Mouse (Mus musculus): Measurements from ENCODE around the gene Zbtb17. TPM values are rescaled to one million over a fixed set of nuclear protein-coding genes. Genes with fewer than 3 reads are reported as not detected.

The Zbtb17 gene
- polyA plus RNA-seq, 1 experiment from 2014 or later, result 31.8 TPM

DNA sequence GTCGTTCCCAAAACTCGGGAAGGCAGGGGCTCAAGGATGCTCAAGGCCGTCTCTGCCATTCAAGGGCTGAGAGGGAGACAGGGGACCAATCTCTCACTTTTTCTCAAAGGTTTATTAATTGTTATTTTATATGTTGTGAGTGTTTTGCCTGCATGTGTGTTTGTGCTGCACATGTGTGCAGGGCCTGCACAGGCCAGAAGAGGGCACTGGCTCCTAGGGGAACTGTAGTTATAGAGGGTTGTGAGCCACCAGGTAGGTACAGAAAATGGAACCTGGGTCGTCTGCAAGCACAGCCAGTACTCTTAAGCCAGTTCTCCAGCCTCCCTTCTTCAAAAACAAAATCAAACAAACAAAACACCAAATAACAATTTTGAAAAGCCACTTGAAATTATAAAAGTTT lies 44.2 kb downstream of the Zbtb17 start:
- Histone ChIP-seq H3K9ac (ENCODE audit: low read length) (no peak overlapping the region), H3K36me3 (ENCODE audit: control insufficient read depth, insufficient read depth, low read length) (peaks cover 36% of the 10 kb centered on the region), H3K27me3 (ENCODE audit: control insufficient read depth, insufficient read depth, low read length) (no peaks in the 10 kb centered on the region), H3K9me3 (replicated peaks; ENCODE audit: control insufficient read depth, low read length) (no peaks in the 10 kb centered on the region), H3K4me3 (replicated peaks; ENCODE audit: low read length) (no peak overlapping the region), H3K4me1 (ENCODE audit: control insufficient read depth, insufficient read depth, low read length) (no peaks in the 10 kb centered on the region), H3K4me2 (ENCODE audit: low read depth, low read length) (no peak overlapping the region), H3K27ac (ENCODE audit: low read length) (no peak overlapping the region)
- WGBS, result 88% methylated on average over 4 of the region's 4 CpGs
- ATAC-seq (ENCODE audit: insufficient read depth, low FRiP score), result no peak

DNA sequence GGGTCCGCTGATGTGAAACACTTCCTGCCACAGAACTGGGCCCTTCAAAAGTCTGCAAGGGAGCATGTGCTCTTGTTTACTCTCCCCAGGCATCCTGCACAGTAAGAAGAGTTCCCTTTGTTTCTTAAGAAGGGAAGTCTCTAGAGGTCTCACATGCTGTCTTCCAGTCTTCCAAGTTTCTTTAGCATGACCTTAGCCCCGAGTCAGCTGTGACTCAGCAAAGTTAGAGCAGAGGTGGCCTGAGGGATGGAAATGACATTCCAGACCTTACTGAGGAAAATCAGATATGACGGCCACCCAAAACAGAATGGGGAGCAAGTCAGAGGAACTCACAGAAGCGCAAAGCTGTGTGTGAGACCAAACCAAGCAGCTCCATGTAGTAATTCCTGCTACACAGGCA lies 56.2 kb downstream of the Zbtb17 start:
- H3K27ac ChIP-seq (ENCODE audit: low read length), result peak overlapping the region; percentile 70
- no peak for ATAC-seq (ENCODE audit: insufficient read depth, low FRiP score)
- no peaks in the 10 kb centered on the region for H3K27me3 ChIP-seq (ENCODE audit: control insufficient read depth, insufficient read depth, low read length)
- H3K9me3 ChIP-seq (replicated peaks; ENCODE audit: control insufficient read depth, low read length), result no peaks in the 10 kb centered on the region
- WGBS, result 66% methylated on average over 4 of the region's 4 CpGs
- H3K4me2 ChIP-seq (ENCODE audit: low read depth, low read length), result no peak overlapping the region
- peaks cover 20% of the 10 kb centered on the region for H3K4me1 ChIP-seq (ENCODE audit: control insufficient read depth, insufficient read depth, low read length)
- H3K9ac ChIP-seq (ENCODE audit: low read length), result peak overlapping the region; percentile 28; the same call in 1 of the 2 replicates
- no peak overlapping the region for H3K4me3 ChIP-seq (replicated peaks; ENCODE audit: low read length)
- no peaks in the 10 kb centered on the region for H3K36me3 ChIP-seq (ENCODE audit: control insufficient read depth, insufficient read depth, low read length)

DNA sequence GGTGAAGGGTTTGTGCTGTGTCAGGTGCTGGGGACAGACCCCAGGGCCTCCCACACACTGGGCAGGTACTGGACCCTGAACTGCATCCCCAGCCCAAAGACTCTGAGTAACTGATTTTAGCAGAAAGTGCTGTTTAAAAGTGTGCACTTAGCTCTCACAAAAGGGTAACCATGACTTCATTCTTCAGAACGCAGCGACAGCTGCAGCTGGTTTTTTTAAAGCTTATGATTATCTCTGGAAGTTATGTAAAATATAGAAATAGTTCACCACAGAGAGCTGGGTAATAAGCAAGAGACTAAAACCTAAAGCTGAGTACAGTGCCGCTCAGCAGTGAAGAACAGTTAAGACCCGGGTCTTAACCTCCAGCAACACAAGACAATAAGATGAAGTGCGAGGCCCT lies 56.6 kb downstream of the Zbtb17 start:
- Histone ChIP-seq H3K4me2 (ENCODE audit: low read depth, low read length) (no peak overlapping the region), H3K27me3 (ENCODE audit: control insufficient read depth, insufficient read depth, low read length) (no peaks in the 10 kb centered on the region), H3K4me1 (ENCODE audit: control insufficient read depth, insufficient read depth, low read length) (peaks cover 20% of the 10 kb centered on the region), H3K4me3 (replicated peaks; ENCODE audit: low read length) (no peak overlapping the region), H3K9me3 (replicated peaks; ENCODE audit: control insufficient read depth, low read length) (no peaks in the 10 kb centered on the region), H3K9ac (ENCODE audit: low read length) (peak overlapping the region; percentile 24; the same call in 1 of the 2 replicates), H3K27ac (ENCODE audit: low read length) (peak overlapping the region; percentile 70), H3K36me3 (ENCODE audit: control insufficient read depth, insufficient read depth, low read length) (no peaks in the 10 kb centered on the region)
- 41% methylated on average over 5 of the region's 5 CpGs for WGBS
- no peak for ATAC-seq (ENCODE audit: insufficient read depth, low FRiP score)

DNA sequence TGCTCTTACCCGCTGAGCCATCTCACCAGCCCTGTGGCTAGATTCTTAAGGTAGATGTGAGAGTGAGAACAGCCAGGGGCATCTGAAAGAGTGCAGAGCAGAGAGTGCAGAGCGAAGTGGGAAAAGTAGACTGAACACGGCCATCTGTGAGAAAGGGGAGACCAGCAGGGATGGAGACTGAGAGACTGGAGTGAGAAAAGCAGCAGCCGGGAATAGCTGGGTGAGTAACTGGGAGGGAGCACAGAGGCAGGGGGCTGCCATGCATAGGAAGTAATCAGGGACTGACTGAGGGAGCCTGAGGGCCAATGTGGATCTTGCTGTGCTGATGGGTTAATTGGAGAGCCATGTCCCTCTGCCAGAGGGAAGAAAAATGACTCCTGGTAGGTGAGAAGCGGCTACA lies 58.3 kb downstream of the Zbtb17 start:
- H3K9ac ChIP-seq (ENCODE audit: low read length), result no peak overlapping the region
- ATAC-seq (ENCODE audit: insufficient read depth, low FRiP score), result no peak
- H3K27ac ChIP-seq (ENCODE audit: low read length), result no peak overlapping the region

DNA sequence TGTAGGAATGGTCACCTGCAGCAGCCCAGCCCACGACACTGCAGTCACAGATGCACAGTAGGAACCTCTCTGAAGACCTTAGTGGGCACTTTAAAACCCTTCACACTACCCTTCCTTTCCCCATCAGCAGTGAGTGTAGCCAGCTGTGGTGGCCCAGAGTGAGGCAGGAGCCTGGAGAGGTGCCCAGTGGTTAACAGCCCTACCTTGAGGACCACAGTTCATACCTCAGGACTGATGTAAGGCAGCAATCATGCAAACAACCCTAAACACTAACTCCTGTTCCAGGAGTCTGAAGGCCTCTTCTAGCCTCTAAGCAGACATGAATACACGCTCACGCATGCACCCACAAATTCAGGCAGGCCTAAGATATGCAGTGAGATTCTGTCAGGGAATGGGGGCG lies 60.0 kb downstream of the Zbtb17 start:
- Histone ChIP-seq H3K27me3 (ENCODE audit: control insufficient read depth, insufficient read depth, low read length) (no peaks in the 10 kb centered on the region), H3K36me3 (ENCODE audit: control insufficient read depth, insufficient read depth, low read length) (no peaks in the 10 kb centered on the region), H3K4me1 (ENCODE audit: control insufficient read depth, insufficient read depth, low read length) (peaks cover 34% of the 10 kb centered on the region), H3K27ac (ENCODE audit: low read length) (no peak overlapping the region), H3K9ac (ENCODE audit: low read length) (no peak overlapping the region), H3K4me2 (ENCODE audit: low read depth, low read length) (no peak overlapping the region), H3K9me3 (replicated peaks; ENCODE audit: control insufficient read depth, low read length) (no peaks in the 10 kb centered on the region), H3K4me3 (replicated peaks; ENCODE audit: low read length) (no peak overlapping the region)
- WGBS, result 91% methylated on average over 4 of the region's 4 CpGs
- ATAC-seq (ENCODE audit: insufficient read depth, low FRiP score), result no peak

More for the DNA sequence above, 58.3 kb downstream of the Zbtb17 start:
- Histone ChIP-seq H3K36me3 (ENCODE audit: control insufficient read depth, insufficient read depth, low read length) (no peaks in the 10 kb centered on the region), H3K4me3 (replicated peaks; ENCODE audit: low read length) (no peak overlapping the region), H3K4me1 (ENCODE audit: control insufficient read depth, insufficient read depth, low read length) (peaks cover 34% of the 10 kb centered on the region), H3K4me2 (ENCODE audit: low read depth, low read length) (no peak overlapping the region), H3K9me3 (replicated peaks; ENCODE audit: control insufficient read depth, low read length) (no peaks in the 10 kb centered on the region), H3K27me3 (ENCODE audit: control insufficient read depth, insufficient read depth, low read length) (no peaks in the 10 kb centered on the region)
- 69% methylated on average over 5 of the region's 5 CpGs for WGBS

DNA sequence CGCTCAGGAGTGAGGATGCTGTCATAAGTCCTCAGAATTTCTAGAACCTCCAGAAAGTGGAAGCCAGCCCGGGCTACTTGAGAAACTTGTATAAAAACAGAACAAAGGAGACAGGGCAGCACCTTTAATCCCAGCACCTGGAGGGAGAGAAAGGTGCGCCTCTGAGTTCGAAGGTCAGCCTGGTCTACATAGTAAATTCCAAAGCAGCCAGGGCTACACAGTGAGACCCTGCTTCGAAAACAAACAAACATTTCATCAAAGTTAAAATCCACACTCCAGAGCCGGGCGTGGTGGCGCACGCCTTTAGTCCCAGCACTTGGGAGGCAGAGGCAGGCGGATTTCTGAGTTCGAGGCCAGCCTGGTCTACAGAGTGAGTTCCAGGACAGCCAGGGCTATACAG lies 61.4 kb downstream of the Zbtb17 start:
- no peak for ATAC-seq (ENCODE audit: insufficient read depth, low FRiP score)
- Histone ChIP-seq H3K27ac (ENCODE audit: low read length) (peak overlapping the region; percentile 90), H3K4me2 (ENCODE audit: low read depth, low read length) (no peak overlapping the region)

DNA sequence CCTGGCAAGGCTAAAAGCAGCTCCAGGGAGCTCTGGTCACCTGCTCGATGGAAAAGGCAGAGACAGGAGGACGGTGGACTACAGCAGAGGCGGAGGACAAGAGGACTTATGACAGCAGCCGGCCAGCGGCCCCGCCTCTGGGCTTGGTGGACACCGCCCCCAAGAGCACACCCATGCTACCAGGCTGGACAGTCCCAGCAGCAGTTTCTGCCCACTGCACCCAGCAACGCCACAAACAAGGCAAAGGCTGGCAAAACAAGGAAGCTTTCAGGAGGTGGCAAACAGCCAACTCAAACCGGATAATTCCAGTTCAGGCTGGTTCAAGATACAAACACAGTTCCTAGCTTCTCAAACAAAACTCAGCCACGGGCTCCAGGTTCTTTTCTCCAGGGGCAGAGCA lies 61.9 kb downstream of the Zbtb17 start:
- H3K4me2 ChIP-seq (ENCODE audit: low read depth, low read length), result peak overlapping the region; percentile 39; the same call in 1 of the 2 replicates

More for the DNA sequence above, 61.4 kb downstream of the Zbtb17 start:
- Histone ChIP-seq H3K9ac (ENCODE audit: low read length) (no peak overlapping the region), H3K27me3 (ENCODE audit: control insufficient read depth, insufficient read depth, low read length) (no peaks in the 10 kb centered on the region), H3K4me3 (replicated peaks; ENCODE audit: low read length) (no peak overlapping the region), H3K4me1 (ENCODE audit: control insufficient read depth, insufficient read depth, low read length) (peaks cover 31% of the 10 kb centered on the region), H3K36me3 (ENCODE audit: control insufficient read depth, insufficient read depth, low read length) (no peaks in the 10 kb centered on the region), H3K9me3 (replicated peaks; ENCODE audit: control insufficient read depth, low read length) (no peaks in the 10 kb centered on the region)
- WGBS, result 90% methylated on average over 10 of the region's 11 CpGs

DNA sequence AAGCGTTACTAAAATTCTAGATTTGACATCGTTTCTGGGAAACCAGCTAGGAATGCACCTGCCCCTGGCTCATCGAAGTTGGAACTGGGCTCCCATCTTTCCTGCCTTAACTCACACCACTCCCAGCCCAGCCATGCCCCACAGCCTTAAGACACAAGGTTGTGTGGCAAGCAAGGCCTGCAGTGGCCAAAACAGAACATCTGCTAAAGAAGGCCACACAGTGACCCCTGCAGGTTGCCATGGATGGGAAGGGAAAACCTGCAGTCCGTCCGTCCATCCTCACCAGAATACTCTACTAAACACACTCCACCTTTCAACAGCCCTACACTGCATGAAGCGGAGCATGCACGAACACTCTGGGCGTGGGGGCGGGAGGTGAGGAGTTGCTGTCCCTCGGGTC lies 62.4 kb downstream of the Zbtb17 start:
- no peak overlapping the region for H3K4me3 ChIP-seq (replicated peaks; ENCODE audit: low read length)
- H3K27me3 ChIP-seq (ENCODE audit: control insufficient read depth, insufficient read depth, low read length), result no peaks in the 10 kb centered on the region
- ATAC-seq (ENCODE audit: insufficient read depth, low FRiP score), result 0 out of 2 replicates have a peak, but pooled peaks have one; percentile 35
- H3K27ac ChIP-seq (ENCODE audit: low read length), result peak overlapping the region; percentile 90
- H3K36me3 ChIP-seq (ENCODE audit: control insufficient read depth, insufficient read depth, low read length), result no peaks in the 10 kb centered on the region
- H3K4me1 ChIP-seq (ENCODE audit: control insufficient read depth, insufficient read depth, low read length), result peaks cover 30% of the 10 kb centered on the region
- H3K4me2 ChIP-seq (ENCODE audit: low read depth, low read length), result peak overlapping the region; percentile 39; the same call in 1 of the 2 replicates
- H3K9ac ChIP-seq (ENCODE audit: low read length), result peak overlapping the region; percentile 4
- H3K9me3 ChIP-seq (replicated peaks; ENCODE audit: control insufficient read depth, low read length), result no peaks in the 10 kb centered on the region
- 73% methylated on average over 10 of the region's 10 CpGs for WGBS

More for the DNA sequence above, 61.9 kb downstream of the Zbtb17 start:
- peak; percentile 90 for ATAC-seq (ENCODE audit: insufficient read depth, low FRiP score)
- H3K4me1 ChIP-seq (ENCODE audit: control insufficient read depth, insufficient read depth, low read length), result peaks cover 30% of the 10 kb centered on the region
- WGBS, result 33% methylated on average over 10 of the region's 10 CpGs
- H3K27ac ChIP-seq (ENCODE audit: low read length), result peak overlapping the region; percentile 90
- no peaks in the 10 kb centered on the region for H3K36me3 ChIP-seq (ENCODE audit: control insufficient read depth, insufficient read depth, low read length)
- H3K27me3 ChIP-seq (ENCODE audit: control insufficient read depth, insufficient read depth, low read length), result no peaks in the 10 kb centered on the region
- peak overlapping the region; percentile 58 for H3K9ac ChIP-seq (ENCODE audit: low read length)
- H3K9me3 ChIP-seq (replicated peaks; ENCODE audit: control insufficient read depth, low read length), result no peaks in the 10 kb centered on the region
- H3K4me3 ChIP-seq (replicated peaks; ENCODE audit: low read length), result 0 out of 2 replicates have a peak overlapping the region, but pooled peaks have one; percentile 12

DNA sequence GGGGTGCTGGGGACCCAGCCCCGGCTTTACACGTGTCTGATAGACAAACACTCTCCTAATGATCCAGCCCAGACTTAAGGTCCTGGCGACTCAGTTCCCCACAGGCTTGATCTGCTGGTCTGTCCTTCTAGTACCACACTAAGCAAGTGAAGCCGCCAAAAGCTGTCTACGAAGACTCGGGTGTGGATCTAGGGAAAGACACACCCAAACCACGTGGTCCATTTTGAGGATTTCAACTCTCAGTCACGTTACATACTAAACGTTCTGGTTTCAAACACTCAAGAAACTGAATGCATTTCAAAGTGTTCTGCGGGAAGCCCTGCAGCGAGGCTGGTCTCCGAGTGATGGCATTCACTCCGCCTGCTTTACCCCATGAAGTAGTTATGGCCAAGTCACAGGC lies 66.0 kb downstream of the Zbtb17 start:
- no peak overlapping the region for H3K9ac ChIP-seq (ENCODE audit: low read length)
- H3K36me3 ChIP-seq (ENCODE audit: control insufficient read depth, insufficient read depth, low read length), result no peaks in the 10 kb centered on the region
- peak overlapping the region; percentile 35; the same call in 1 of the 2 replicates for H3K27ac ChIP-seq (ENCODE audit: low read length)
- no peaks in the 10 kb centered on the region for H3K9me3 ChIP-seq (replicated peaks; ENCODE audit: control insufficient read depth, low read length)
- no peaks in the 10 kb centered on the region for H3K27me3 ChIP-seq (ENCODE audit: control insufficient read depth, insufficient read depth, low read length)
- H3K4me2 ChIP-seq (ENCODE audit: low read depth, low read length), result no peak overlapping the region
- peaks cover 40% of the 10 kb centered on the region for H3K4me1 ChIP-seq (ENCODE audit: control insufficient read depth, insufficient read depth, low read length)
- WGBS, result 72% methylated on average over 13 of the region's 13 CpGs
- no peak overlapping the region for H3K4me3 ChIP-seq (replicated peaks; ENCODE audit: low read length)
- no peak for ATAC-seq (ENCODE audit: insufficient read depth, low FRiP score)

Data from stomach, embryonic 16.5 days (tissue).